Mouse (Mus musculus): ENCODE data around the gene Adk.
"Not testable (repeated sequence)": the region's sequence is repeated elsewhere in the genome, so short reads cannot be mapped to it uniquely, and the experiment has no call there.

The Adk gene

GRCm38 (mm10) chr14:21078511-21078910 is 26.1 kb downstream of the Adk start:
- ChIA-PET POLR2A (interaction anchor here in 3 of 4 experiments (0.5 to 2.8 kb wide), 3 partner anchors 10 to 630 kb away, joined by 3 to 8 read pairs (median 6); partner anchors contain the start of genes Adk (in 1 of the 3) and Ap3m1 (in 1 of the 3)), CTCF (no interaction called here)

GRCm38 (mm10) chr14:21082823-21083222 is 30.4 kb downstream of the Adk start:
- CTCF ChIA-PET = no interaction called here
- POLR2A ChIA-PET = no interaction called here

GRCm38 (mm10) chr14:21085666-21086065 is 33.3 kb downstream of the Adk start:
- ChIA-PET POLR2A (interaction anchor here in 1 of 4 experiments (0.9 to 3.6 kb wide), 4 partner anchors 9 to 157 kb away, joined by 3 to 25 read pairs (median 4); partner anchors contain the start of genes Adk, Ap3m1 and Vcl), CTCF (no interaction called here)

- ChIA-PET POLR2A (interaction anchor here in 3 of 4 experiments (1.0 to 3.6 kb wide), 7 partner anchors 9 to 159 kb away, joined by 3 to 25 read pairs (median 5); partner anchors contain the start of genes Adk (in 2 of the 3), Ap3m1 (in 2 of the 3) and Vcl (in 1 of the 3)), CTCF (interaction anchor here in 1 of 4 experiments (0.9 kb wide), 1 partner anchor 46 kb away, joined by 3 read pairs; no protein-coding TSS in a partner anchor)
Measured at GRCm38 (mm10) chr14:21086106-21086505, 33.7 kb downstream of the Adk start.

GRCm38 (mm10) chr14:21086827-21087351 is 34.5 kb downstream of the Adk start:
- CTCF ChIA-PET = interaction anchor here in 1 of 4 experiments (0.9 kb wide), 1 partner anchor 45 kb away, joined by 3 read pairs; no protein-coding TSS in a partner anchor
- POLR2A ChIA-PET = interaction anchor here in 3 of 4 experiments (1.0 to 3.6 kb wide), 7 partner anchors 9 to 159 kb away, joined by 3 to 25 read pairs (median 6); partner anchors contain the start of genes Adk (in 2 of the 3) and Ap3m1 (in 2 of the 3)

- ChIA-PET CTCF (interaction anchor here in 1 of 4 experiments (1.0 kb wide), 1 partner anchor 18 kb away, joined by 3 read pairs; no protein-coding TSS in a partner anchor), POLR2A (interaction anchor here in 3 of 4 experiments (0.7 to 3.6 kb wide), 10 partner anchors 9 to 160 kb away, joined by 3 to 25 read pairs (median 6); partner anchors contain the start of genes Adk (in 2 of the 3) and Ap3m1 (in 2 of the 3))
Measured at GRCm38 (mm10) chr14:21087390-21088060, 35.2 kb downstream of the Adk start.

- ChIA-PET CTCF (interaction anchor here in 2 of 4 experiments (0.9 to 1.0 kb wide), 2 partner anchors 19 to 32 kb away, joined by 3 read pairs; no protein-coding TSS in a partner anchor), POLR2A (interaction anchor here in 2 of 4 experiments (0.6 to 3.6 kb wide), 8 partner anchors 9 to 160 kb away, joined by 3 to 25 read pairs (median 8); partner anchors contain the start of genes Adk (in 2 of the 2), Ap3m1 (in 2 of the 2) and Vcl (in 1 of the 2))
Measured at GRCm38 (mm10) chr14:21088731-21089130, 36.4 kb downstream of the Adk start.

- ChIA-PET POLR2A (interaction anchor here in 2 of 4 experiments (0.8 to 2.2 kb wide), 3 partner anchors 13 to 38 kb away, joined by 3 to 7 read pairs (median 5); partner anchors contain the start of genes Adk (in 2 of the 2) and Ap3m1 (in 2 of the 2)), CTCF (interaction anchor here in 1 of 4 experiments (0.6 kb wide), 2 partner anchors 24 to 39 kb away, joined by 11 to 12 read pairs; no protein-coding TSS in a partner anchor)
Measured at GRCm38 (mm10) chr14:21090400-21090799, 38.0 kb downstream of the Adk start.

- ChIA-PET CTCF (interaction anchor here in 2 of 4 experiments (0.6 to 0.8 kb wide), 4 partner anchors 22 to 204 kb away, joined by 3 to 12 read pairs (median 7); no protein-coding TSS in a partner anchor), POLR2A (interaction anchor here in 3 of 4 experiments (0.6 to 2.2 kb wide), 4 partner anchors 9 to 39 kb away, joined by 3 to 7 read pairs (median 5); partner anchors contain the start of genes Adk (in 1 of the 3) and Ap3m1 (in 1 of the 3))
Measured at GRCm38 (mm10) chr14:21090930-21091486, 38.6 kb downstream of the Adk start.

GRCm38 (mm10) chr14:21094161-21094560 is 41.8 kb downstream of the Adk start:
- CTCF ChIA-PET = not testable (repeated sequence)
- POLR2A ChIA-PET = interaction anchor here in 2 of 4 experiments (0.7 to 1.2 kb wide), 3 partner anchors 18 to 320 kb away, joined by 3 to 11 read pairs (median 4); partner anchors contain the start of genes Adk (in 1 of the 2) and Ap3m1 (in 1 of the 2)

GRCm38 (mm10) chr14:21096279-21096678 is 43.9 kb downstream of the Adk start:
- ChIA-PET CTCF (no interaction called here), POLR2A (interaction anchor here in 1 of 4 experiments (1.4 kb wide), 1 partner anchor 44 kb away, joined by 3 read pairs; the partner anchor contains the start of genes Adk and Ap3m1)

GRCm38 (mm10) chr14:21096689-21097088 is 44.3 kb downstream of the Adk start:
- POLR2A ChIA-PET = interaction anchor here in 1 of 4 experiments (1.4 kb wide), 1 partner anchor 44 kb away, joined by 3 read pairs; the partner anchor contains the start of genes Adk and Ap3m1
- CTCF ChIA-PET = no interaction called here

- ChIA-PET CTCF (interaction anchor here in 1 of 4 experiments (0.6 kb wide), 1 partner anchor 17 kb away, joined by 3 read pairs; no protein-coding TSS in a partner anchor), POLR2A (interaction anchor here in 1 of 4 experiments (0.6 kb wide), 2 partner anchors 8 to 580 kb away, joined by 7 to 14 read pairs; no protein-coding TSS in a partner anchor)
Measured at GRCm38 (mm10) chr14:21099371-21099770, 47.0 kb downstream of the Adk start.

- CTCF ChIA-PET = interaction anchor here in 2 of 4 experiments (1.3 to 1.7 kb wide), 2 partner anchors 20 to 641 kb away, joined by 3 to 4 read pairs; no protein-coding TSS in a partner anchor
- POLR2A ChIA-PET = interaction anchor here in 1 of 4 experiments (0.6 to 1.4 kb wide), 4 partner anchors 25 to 337 kb away, joined by 3 to 6 read pairs (median 4); partner anchors contain the start of genes Adk and Ap3m1
Measured at GRCm38 (mm10) chr14:21100876-21101275, 48.5 kb downstream of the Adk start.

GRCm38 (mm10) chr14:21101562-21101961 is 49.2 kb downstream of the Adk start:
- ChIA-PET POLR2A (interaction anchor here in 1 of 4 experiments (1.4 kb wide), 1 partner anchor 49 kb away, joined by 4 read pairs; the partner anchor contains the start of genes Adk and Ap3m1), CTCF (interaction anchor here in 2 of 4 experiments (1.3 to 1.7 kb wide), 2 partner anchors 19 to 640 kb away, joined by 3 to 4 read pairs; no protein-coding TSS in a partner anchor)

GRCm38 (mm10) chr14:21102666-21103203 is 50.4 kb downstream of the Adk start:
- ChIA-PET CTCF (interaction anchor here in 1 of 4 experiments (1.7 kb wide), 1 partner anchor 18 kb away, joined by 3 read pairs; no protein-coding TSS in a partner anchor), POLR2A (interaction anchor here in 1 of 4 experiments (0.9 kb wide), 1 partner anchor 174 kb away, joined by 3 read pairs; the partner anchor contains the start of gene Vcl)

GRCm38 (mm10) chr14:21105049-21105448 is 52.7 kb downstream of the Adk start:
- POLR2A ChIA-PET = no interaction called here
- CTCF ChIA-PET = no interaction called here

GRCm38 (mm10) chr14:21106582-21106981 is 54.2 kb downstream of the Adk start:
- POLR2A ChIA-PET = no interaction called here
- CTCF ChIA-PET = no interaction called here
